Mouse (Mus musculus) midbrain, embryonic 12.5 days (tissue): Measurements from ENCODE around the gene Rbms3. TPM values are rescaled to one million over a fixed set of nuclear protein-coding genes. Genes with fewer than 3 reads are reported as not detected.

ENCODE experiments used
- ATAC-seq: fragments of 200-750 bp; cut with Nextera tagmentation; 2 replicates; pipeline ENCODE4 v1.8.0; 2017; ENCODE audit warnings: low read depth, moderate TSS enrichment, moderate library complexity; ENCODE audit not compliant: low FRiP score
- H3K27ac ChIP-seq: fragments of 300-500 bp; sonication (generic); replicated peaks from 2 replicates; pipeline ENCODE4 v1.5.1; 2016; ENCODE audit warnings: mild to moderate bottlenecking
- H3K27me3 ChIP-seq: fragments of 300-500 bp; sonication (generic); 2 replicates; pipeline ENCODE4 v1.6.1; 2016; ENCODE audit warnings: mild to moderate bottlenecking
- H3K36me3 ChIP-seq: fragments of 300-500 bp; sonication (generic); 2 replicates; pipeline ENCODE4 v1.6.1; 2016
- H3K4me1 ChIP-seq: fragments of 300-500 bp; sonication (generic); 2 replicates; pipeline ENCODE4 v1.6.1; 2016
- H3K4me2 ChIP-seq: fragments of 300-500 bp; sonication (generic); replicated peaks from 2 replicates; pipeline ENCODE4 v1.6.1; 2016; ENCODE audit warnings: mild to moderate bottlenecking, moderate library complexity
- H3K4me3 ChIP-seq: fragments of 300-500 bp; sonication (generic); 2 replicates; pipeline ENCODE4 v1.5.1; 2016; ENCODE audit warnings: mild to moderate bottlenecking
- H3K9ac ChIP-seq: fragments of 300-500 bp; sonication (generic); replicated peaks from 2 replicates; pipeline ENCODE4 v1.6.1; 2016; ENCODE audit warnings: mild to moderate bottlenecking, moderate library complexity
- H3K9me3 ChIP-seq: fragments of 300-500 bp; sonication (generic); 2 replicates; pipeline ENCODE4 v1.6.1; 2016; ENCODE audit warnings: mild to moderate bottlenecking
- WGBS: fragments of 180-500 bp; shearing (Covaris S2); methylation state at CpG from one replicate; pipeline ENCODE4 v1.1.7; 2016; 5-methylcytosine and 5-hydroxymethylcytosine counted together
- polyA plus RNA-seq: library from polyadenylated mRNA; unstranded; fragments of >200 nt; fragmentation: Nextera tagmentation; extraction: Ambion mirVana; gene quantifications from 2 replicates; pipeline ENCODE4 v1.2.1, GENCODE M21; 2016

The Rbms3 gene
- polyA plus RNA-seq, 1 experiment from 2014 or later, result 25.8 TPM

GRCm38 (mm10) chr9:116848905-116849304, 780.8 kb downstream of the Rbms3 start:
- ATAC-seq, result no peak
- WGBS, result 92% methylated on average over 4 of the region's 4 CpGs
- no peaks in the 10 kb centered on the region for H3K36me3 ChIP-seq
- no peak overlapping the region for H3K4me3 ChIP-seq
- no peaks in the 10 kb centered on the region for H3K4me1 ChIP-seq
- no peak overlapping the region for H3K27ac ChIP-seq
- H3K9me3 ChIP-seq, result no peaks in the 10 kb centered on the region
- H3K4me2 ChIP-seq, result no peak overlapping the region
- H3K27me3 ChIP-seq, result no peaks in the 10 kb centered on the region
- H3K9ac ChIP-seq, result no peak overlapping the region

DNA sequence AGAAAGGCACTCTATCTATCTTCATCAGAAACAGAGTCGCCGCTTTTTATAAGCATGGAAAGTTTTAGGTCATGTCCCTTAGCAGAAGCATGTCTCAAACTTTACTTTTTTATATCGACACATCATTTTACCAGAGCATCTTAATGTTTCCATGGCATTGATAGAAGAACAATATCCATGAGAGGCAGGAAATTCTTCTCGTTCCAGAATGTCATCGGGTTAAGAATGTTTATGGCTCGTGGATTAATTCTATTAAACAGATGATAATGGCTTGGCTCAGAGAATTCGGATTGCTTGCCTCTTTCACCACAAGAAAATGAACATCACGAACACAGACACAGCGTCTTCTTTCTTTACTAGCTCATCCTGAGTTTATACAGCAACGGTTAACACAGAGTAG, 781.5 kb downstream of the Rbms3 start:
- Histone ChIP-seq H3K4me2 (no peak overlapping the region), H3K4me3 (no peak overlapping the region), H3K4me1 (no peaks in the 10 kb centered on the region), H3K36me3 (no peaks in the 10 kb centered on the region), H3K9ac (no peak overlapping the region), H3K27ac (no peak overlapping the region), H3K9me3 (no peaks in the 10 kb centered on the region), H3K27me3 (no peaks in the 10 kb centered on the region)
- WGBS, result 91% methylated on average over 10 of the region's 10 CpGs
- no peak for ATAC-seq

DNA sequence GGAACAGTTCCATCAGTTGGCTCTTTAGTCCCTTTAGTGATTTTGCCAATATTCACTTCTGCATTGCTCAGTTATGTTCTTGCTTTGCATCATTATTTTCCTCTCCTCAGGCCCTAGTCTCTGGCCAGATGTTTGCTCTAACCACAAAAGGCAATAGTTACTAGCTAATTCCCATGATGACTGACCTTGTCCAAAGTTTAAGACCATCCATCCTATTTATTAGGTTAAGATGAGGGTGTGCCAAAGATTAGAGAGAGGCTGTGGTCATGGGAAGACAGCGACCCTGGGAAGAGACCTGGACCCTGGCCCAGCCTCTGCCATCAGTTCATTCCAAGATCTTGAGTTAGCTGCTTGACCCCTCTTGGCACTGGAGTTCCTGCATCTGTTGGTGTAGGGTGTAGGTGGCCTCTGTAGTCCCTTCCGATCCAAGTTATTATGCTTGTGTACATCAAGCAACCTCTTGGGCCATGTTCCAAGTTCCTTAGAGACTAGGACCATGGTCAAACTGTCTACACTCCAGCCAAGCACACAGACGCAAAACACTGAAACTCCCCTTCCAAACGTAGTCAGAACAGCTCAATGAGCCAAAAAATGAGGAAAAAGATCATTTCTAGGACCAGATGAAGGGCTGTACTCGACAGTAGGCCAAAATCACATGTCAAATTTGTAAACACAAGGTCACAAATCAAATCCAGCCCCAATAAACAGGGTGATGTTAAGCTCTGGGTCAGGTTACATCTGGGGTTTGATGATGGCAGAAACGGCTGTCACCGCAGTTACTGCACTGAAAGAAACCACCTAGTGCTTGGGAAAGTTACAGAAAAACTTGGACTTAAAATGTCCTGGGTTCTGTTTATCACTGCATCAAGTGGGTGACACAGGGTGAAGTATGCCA, 782.2 kb downstream of the Rbms3 start:
- Histone ChIP-seq H3K36me3 (no peaks in the 10 kb centered on the region), H3K4me2 (no peak overlapping the region), H3K27ac (no peak overlapping the region), H3K9me3 (no peaks in the 10 kb centered on the region), H3K27me3 (no peaks in the 10 kb centered on the region), H3K9ac (no peak overlapping the region), H3K4me3 (no peak overlapping the region), H3K4me1 (no peaks in the 10 kb centered on the region)
- WGBS, result 86% methylated on average over 7 of the region's 7 CpGs
- ATAC-seq, result no peak

GRCm38 (mm10) chr9:116834949-116835348, 794.8 kb downstream of the Rbms3 start:
- no peak overlapping the region for H3K4me3 ChIP-seq
- H3K4me1 ChIP-seq, result no peaks in the 10 kb centered on the region
- ATAC-seq, result no peak
- no peak overlapping the region for H3K9ac ChIP-seq
- H3K27ac ChIP-seq, result no peak overlapping the region
- H3K9me3 ChIP-seq, result no peaks in the 10 kb centered on the region
- WGBS, result 56% methylated on average over 8 of the region's 8 CpGs
- H3K27me3 ChIP-seq, result no peaks in the 10 kb centered on the region
- no peak overlapping the region for H3K4me2 ChIP-seq
- H3K36me3 ChIP-seq, result no peaks in the 10 kb centered on the region

DNA sequence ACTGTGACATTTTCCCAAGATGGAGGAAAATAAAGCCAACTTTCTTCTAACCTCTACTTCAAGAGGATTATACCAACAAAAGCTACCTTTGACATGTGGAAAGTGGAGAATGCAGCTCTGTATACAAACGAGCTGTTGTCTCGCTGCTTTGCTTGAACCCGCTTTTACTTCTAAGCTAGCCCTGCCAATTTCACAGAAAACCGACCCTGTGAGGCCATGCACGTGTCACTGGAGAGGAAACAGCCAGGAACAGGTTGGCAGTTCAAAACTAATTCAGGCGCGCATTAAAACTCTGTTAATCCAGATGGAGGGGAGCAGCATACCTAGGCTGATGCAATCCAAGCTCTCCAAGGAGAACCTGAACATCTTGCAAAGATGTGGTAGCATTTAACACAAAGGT, 796.0 kb downstream of the Rbms3 start:
- H3K4me1 ChIP-seq, result no peaks in the 10 kb centered on the region
- no peaks in the 10 kb centered on the region for H3K36me3 ChIP-seq
- no peaks in the 10 kb centered on the region for H3K9me3 ChIP-seq
- H3K4me2 ChIP-seq, result no peak overlapping the region
- H3K4me3 ChIP-seq, result no peak overlapping the region
- 51% methylated on average over 7 of the region's 7 CpGs for WGBS
- H3K27me3 ChIP-seq, result no peaks in the 10 kb centered on the region
- no peak for ATAC-seq
- H3K9ac ChIP-seq, result no peak overlapping the region
- no peak overlapping the region for H3K27ac ChIP-seq

DNA sequence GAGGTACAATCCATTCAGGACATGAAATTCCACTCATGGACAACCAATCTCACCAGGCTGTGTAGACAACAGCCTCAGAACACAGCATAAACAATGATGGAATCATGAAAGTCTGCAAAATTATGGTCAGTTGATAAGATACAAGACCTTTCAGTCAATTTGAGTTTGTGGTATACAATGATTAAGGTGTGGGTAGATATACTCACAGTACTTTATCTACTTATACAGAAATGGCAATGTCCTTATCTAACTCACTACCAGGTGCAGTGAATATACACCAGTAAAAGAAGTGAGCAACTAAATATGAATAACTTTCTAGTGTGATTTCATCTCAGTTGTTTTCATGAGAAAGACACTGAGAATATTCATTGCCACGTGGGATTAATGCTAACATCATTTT, 796.9 kb downstream of the Rbms3 start:
- no peaks in the 10 kb centered on the region for H3K4me1 ChIP-seq
- no peaks in the 10 kb centered on the region for H3K36me3 ChIP-seq
- no peak for ATAC-seq
- H3K9me3 ChIP-seq, result no peaks in the 10 kb centered on the region
- H3K9ac ChIP-seq, result no peak overlapping the region
- H3K4me2 ChIP-seq, result no peak overlapping the region
- no peak overlapping the region for H3K4me3 ChIP-seq
- 74% methylated on average over 1 of the region's 1 CpGs for WGBS
- H3K27ac ChIP-seq, result no peak overlapping the region
- H3K27me3 ChIP-seq, result no peaks in the 10 kb centered on the region

DNA sequence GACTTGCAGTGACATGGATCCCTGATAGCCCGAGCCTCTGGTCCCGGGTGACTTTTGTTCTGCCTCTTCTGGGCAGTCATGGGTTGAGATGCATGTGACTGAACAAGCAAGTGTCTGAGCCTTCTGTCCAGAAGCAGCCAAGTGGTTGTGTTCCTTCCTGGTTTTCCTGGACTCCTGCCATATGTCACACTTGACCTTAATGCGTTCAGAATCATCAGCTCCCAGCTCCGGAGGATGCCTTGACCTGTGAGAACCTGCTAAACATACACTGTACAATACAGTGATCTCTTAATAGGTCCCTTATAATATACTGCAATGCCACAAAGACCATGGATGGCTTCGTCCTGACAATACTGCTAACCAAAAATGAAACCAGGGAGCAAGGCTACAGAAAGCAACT, 798.3 kb downstream of the Rbms3 start:
- H3K9me3 ChIP-seq, result no peaks in the 10 kb centered on the region
- no peaks in the 10 kb centered on the region for H3K36me3 ChIP-seq
- H3K9ac ChIP-seq, result no peak overlapping the region
- no peaks in the 10 kb centered on the region for H3K27me3 ChIP-seq
- ATAC-seq, result no peak
- WGBS, result 94% methylated on average over 5 of the region's 5 CpGs
- H3K4me1 ChIP-seq, result no peaks in the 10 kb centered on the region
- no peak overlapping the region for H3K27ac ChIP-seq
- no peak overlapping the region for H3K4me2 ChIP-seq
- no peak overlapping the region for H3K4me3 ChIP-seq

GRCm38 (mm10) chr9:116829929-116830328, 799.8 kb downstream of the Rbms3 start:
- H3K27me3 ChIP-seq, result no peaks in the 10 kb centered on the region
- no peaks in the 10 kb centered on the region for H3K36me3 ChIP-seq
- no peaks in the 10 kb centered on the region for H3K9me3 ChIP-seq
- no peak for ATAC-seq
- H3K9ac ChIP-seq, result no peak overlapping the region
- no peak overlapping the region for H3K4me3 ChIP-seq
- WGBS, result 81% methylated on average over 4 of the region's 4 CpGs
- no peak overlapping the region for H3K4me2 ChIP-seq
- no peaks in the 10 kb centered on the region for H3K4me1 ChIP-seq
- no peak overlapping the region for H3K27ac ChIP-seq

DNA sequence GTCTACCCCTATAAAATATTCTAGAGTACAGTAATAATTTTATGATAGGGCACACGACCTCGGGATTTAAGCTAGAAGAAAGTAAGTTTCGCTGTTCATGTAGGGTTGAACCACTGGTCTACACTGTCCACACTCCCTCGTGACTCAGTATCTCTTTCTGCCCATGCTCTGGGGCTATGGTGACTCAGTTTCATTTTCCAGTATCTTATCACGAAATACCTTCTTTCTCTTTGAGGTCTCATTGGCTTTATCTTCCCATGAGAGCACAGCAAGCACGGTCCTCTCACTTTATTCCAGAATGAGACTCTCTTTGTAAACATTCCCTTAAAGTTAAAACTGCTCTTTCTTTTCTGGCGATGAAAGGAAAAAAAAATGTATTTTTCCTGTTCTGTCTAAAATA, 808.1 kb downstream of the Rbms3 start:
- H3K36me3 ChIP-seq, result no peaks in the 10 kb centered on the region
- no peak overlapping the region for H3K9ac ChIP-seq
- H3K4me2 ChIP-seq, result no peak overlapping the region
- no peaks in the 10 kb centered on the region for H3K27me3 ChIP-seq
- no peak overlapping the region for H3K4me3 ChIP-seq
- no peaks in the 10 kb centered on the region for H3K9me3 ChIP-seq
- no peak for ATAC-seq
- H3K4me1 ChIP-seq, result no peaks in the 10 kb centered on the region
- WGBS, result 86% methylated on average over 7 of the region's 7 CpGs
- H3K27ac ChIP-seq, result no peak overlapping the region

DNA sequence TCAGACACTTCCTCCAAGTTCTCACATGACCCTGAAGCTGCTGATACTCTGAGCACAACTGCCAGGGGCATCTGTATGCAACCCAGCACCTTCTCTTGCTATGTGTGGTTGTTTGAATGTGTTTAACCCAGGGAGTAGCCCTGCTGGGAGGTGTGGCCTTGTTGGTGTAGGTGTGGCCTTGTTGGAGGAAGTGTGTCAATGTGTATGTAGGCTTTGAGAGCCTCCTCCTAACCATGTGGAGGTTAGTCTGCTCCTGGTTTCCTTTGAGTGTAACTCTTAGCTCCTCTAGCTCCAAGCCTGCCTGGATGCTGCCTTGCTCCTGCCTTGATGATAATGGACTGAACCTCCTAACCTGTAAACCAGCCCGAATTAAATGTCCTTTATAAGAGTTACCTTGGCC, 812.5 kb downstream of the Rbms3 start:
- no peak overlapping the region for H3K27ac ChIP-seq
- H3K9ac ChIP-seq, result no peak overlapping the region
- no peaks in the 10 kb centered on the region for H3K4me1 ChIP-seq
- H3K4me2 ChIP-seq, result no peak overlapping the region
- no peak for ATAC-seq
- H3K4me3 ChIP-seq, result no peak overlapping the region
- H3K27me3 ChIP-seq, result no peaks in the 10 kb centered on the region
- H3K36me3 ChIP-seq, result no peaks in the 10 kb centered on the region
- WGBS, result 90% methylated on average over 1 of the region's 1 CpGs
- H3K9me3 ChIP-seq, result no peaks in the 10 kb centered on the region

- Histone ChIP-seq H3K4me1 (no peaks in the 10 kb centered on the region), H3K36me3 (no peaks in the 10 kb centered on the region), H3K9ac (no peak overlapping the region), H3K4me2 (no peak overlapping the region), H3K27me3 (0 out of 2 replicates have a peak, but pooled peaks cover 6% of the 10 kb centered on the region), H3K27ac (no peak overlapping the region), H3K9me3 (no peaks in the 10 kb centered on the region), H3K4me3 (no peak overlapping the region)
- WGBS, result 77% methylated on average over 10 of the region's 10 CpGs
- no peak for ATAC-seq
Observed at GRCm38 (mm10) chr9:116814495-116815094, 815.1 kb downstream of the Rbms3 start.

GRCm38 (mm10) chr9:116813396-116813795, 816.3 kb downstream of the Rbms3 start:
- Histone ChIP-seq H3K4me2 (no peak overlapping the region), H3K4me3 (no peak overlapping the region), H3K27me3 (0 out of 2 replicates have a peak, but pooled peaks cover 12% of the 10 kb centered on the region), H3K9me3 (no peaks in the 10 kb centered on the region), H3K27ac (no peak overlapping the region), H3K4me1 (peaks cover under 1% of the 10 kb centered on the region; the same call in 1 of the 2 replicates), H3K36me3 (no peaks in the 10 kb centered on the region), H3K9ac (no peak overlapping the region)
- no peak for ATAC-seq
- WGBS, result 84% methylated on average over 2 of the region's 2 CpGs
